Mouse (Mus musculus) testis, adult 2 months (tissue): ENCODE results near the gene Fam186b. TPM values are rescaled to one million over a fixed set of nuclear protein-coding genes. Genes with fewer than 3 reads are reported as not detected.

Source experiments
- H3K27ac ChIP-seq: fragments of 200-500 bp; 2 replicates; pipeline ENCODE4 v1.5.1; 2012; ENCODE audit warnings: low read depth, low read length; ENCODE audit not compliant: control insufficient read depth, insufficient read depth
- H3K27me3 ChIP-seq: fragments of 200-500 bp; 2 replicates; pipeline ENCODE4 v1.6.1; 2012; ENCODE audit warnings: mild to moderate bottlenecking, low read length, moderate library complexity; ENCODE audit not compliant: control insufficient read depth, insufficient read depth
- H3K36me3 ChIP-seq: fragments of 200-500 bp; 2 replicates; pipeline ENCODE4 v1.6.1; 2012; ENCODE audit warnings: mild to moderate bottlenecking, low read length; ENCODE audit not compliant: control insufficient read depth, insufficient read depth
- H3K4me1 ChIP-seq: fragments of 200-500 bp; 2 replicates; pipeline ENCODE4 v1.6.1; 2012; ENCODE audit warnings: low read length; ENCODE audit not compliant: control insufficient read depth, insufficient read depth
- H3K4me3 ChIP-seq: fragments of 200-500 bp; 2 replicates; pipeline ENCODE4 v1.5.1; 2012; ENCODE audit warnings: low read depth, mild to moderate bottlenecking, low read length, moderate library complexity, mixed read lengths; ENCODE audit not compliant: control insufficient read depth
- CTCF ChIP-seq: fragments of 200-500 bp; IDR thresholded peaks from 2 replicates; pipeline ENCODE4 v1.5.1; 2012; ENCODE audit warnings: low read depth, mild to moderate bottlenecking, inconsistent platforms, low read length, moderate library complexity; ENCODE audit not compliant: control insufficient read depth, insufficient read depth, insufficient replicate concordance
- POLR2A ChIP-seq: fragments of 200-500 bp; IDR thresholded peaks from 2 replicates; pipeline ENCODE4 v1.6.1; 2012; ENCODE audit warnings: low read depth, mild to moderate bottlenecking, inconsistent platforms, low read length, moderate library complexity; ENCODE audit not compliant: control insufficient read depth
- polyA plus RNA-seq: library from polyadenylated mRNA; depleted of rRNA; stranded (reverse); fragments of >200 nt; gene quantifications from 2 replicates; pipeline ENCODE4 v1.2.3, GENCODE M21; 2012

The Fam186b gene
- polyA plus RNA-seq, 1 experiment: 57.2 TPM

- no peaks in the 10 kb centered on the region for H3K27me3 ChIP-seq
- no peaks in the 10 kb centered on the region for H3K4me1 ChIP-seq
- H3K36me3 ChIP-seq: no peaks in the 10 kb centered on the region
- TF ChIP-seq POLR2A (no peak), CTCF (no peak)
- no peak overlapping the region for H3K4me3 ChIP-seq
- H3K27ac ChIP-seq: no peak overlapping the region
These were observed 62.0 kb downstream of the Fam186b start for GRCm38 (mm10) chr15:99233719-99234118.

- H3K27ac ChIP-seq: no peak overlapping the region
- TF ChIP-seq CTCF (no peak), POLR2A (no peak)
- no peak overlapping the region for H3K4me3 ChIP-seq
- no peaks in the 10 kb centered on the region for H3K36me3 ChIP-seq
- no peaks in the 10 kb centered on the region for H3K27me3 ChIP-seq
- H3K4me1 ChIP-seq: no peaks in the 10 kb centered on the region; the same call in 1 of the 2 replicates
These were observed 63.7 kb downstream of the Fam186b start for GRCm38 (mm10) chr15:99231998-99232397.

DNA sequence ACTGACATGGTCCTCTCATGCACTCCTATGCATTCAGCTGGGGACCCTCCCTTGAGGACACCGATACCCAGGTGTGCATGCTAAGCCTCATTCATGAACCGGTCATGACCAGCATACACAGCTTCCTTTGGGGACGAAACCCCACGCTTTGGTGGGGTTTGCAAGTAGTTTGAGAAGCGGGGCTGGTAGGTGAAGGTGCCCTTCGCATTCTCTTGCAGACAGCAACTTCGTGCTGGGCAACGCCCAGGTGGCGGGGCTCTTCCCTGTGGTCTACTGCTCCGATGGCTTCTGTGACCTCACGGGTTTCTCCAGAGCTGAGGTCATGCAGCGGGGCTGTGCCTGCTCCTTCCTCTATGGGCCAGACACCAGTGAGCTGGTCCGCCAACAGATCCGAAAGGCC, 69.6 kb downstream of the Fam186b start:
- H3K27me3 ChIP-seq: no peaks in the 10 kb centered on the region; the same call in 1 of the 2 replicates
- H3K4me3 ChIP-seq: no peak overlapping the region
- H3K4me1 ChIP-seq: peaks cover 19% of the 10 kb centered on the region

GRCm38 (mm10) chr15:99225081-99225810, 70.4 kb downstream of the Fam186b start:
- Histone ChIP-seq H3K27ac (no peak overlapping the region), H3K4me3 (peak overlapping the region; percentile 18; the same call in 1 of the 2 replicates), H3K27me3 (no peaks in the 10 kb centered on the region; the same call in 1 of the 2 replicates), H3K4me1 (peaks cover 19% of the 10 kb centered on the region), H3K36me3 (no peaks in the 10 kb centered on the region)
- TF ChIP-seq CTCF (no peak), POLR2A (no peak)

More for the DNA sequence above, 69.6 kb downstream of the Fam186b start:
- H3K36me3 ChIP-seq: no peaks in the 10 kb centered on the region
- no peak for TF ChIP-seq POLR2A
- no peak for TF ChIP-seq CTCF
- H3K27ac ChIP-seq: no peak overlapping the region

DNA sequence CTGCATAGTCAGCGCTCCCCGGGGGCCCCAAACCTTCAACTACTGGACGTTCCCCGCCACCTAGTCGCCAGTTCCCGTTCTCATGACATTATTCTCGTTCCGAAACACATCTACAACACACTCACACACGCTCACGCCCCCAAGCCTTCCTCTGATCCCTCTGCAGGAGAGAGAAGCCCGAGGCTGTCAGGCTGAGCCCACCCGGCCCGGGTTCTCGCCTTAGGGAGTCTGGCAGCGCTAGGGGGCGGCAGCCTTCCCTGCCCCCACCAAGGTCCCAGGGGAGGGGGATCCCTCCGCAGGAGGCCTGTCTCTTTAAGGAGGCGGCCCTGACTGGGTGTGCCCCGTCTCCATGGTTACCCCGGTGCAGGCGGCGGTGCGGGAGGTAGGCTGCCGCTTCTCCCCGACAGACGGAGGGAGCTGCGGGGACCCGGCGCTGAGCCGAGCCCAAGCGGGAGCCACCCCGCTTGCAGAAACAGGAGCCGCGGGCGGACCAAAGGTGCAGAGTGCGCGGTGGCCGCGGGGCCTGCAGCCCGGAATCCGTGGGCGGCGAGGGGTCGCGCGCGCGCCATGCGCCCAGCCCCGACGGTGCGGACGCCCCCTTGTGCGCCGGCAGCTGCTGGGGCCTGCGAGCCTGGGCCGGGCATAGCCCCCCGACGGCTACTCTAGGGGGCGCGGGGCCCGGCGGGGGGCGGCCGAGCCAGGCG, 71.3 kb downstream of the Fam186b start, which contains the start of gene Kcnh3:
Gene Kcnh3, plus strand, starts transcription at position 654 of the 704 bp plus-strand sequence.
- Histone ChIP-seq H3K27ac (no peak within 1 kb of the TSS), H3K36me3 (no peaks in the 10 kb centered on the region), H3K4me3 (peak within 1 kb of the TSS; percentile 75), H3K4me1 (peaks cover 19% of the 10 kb centered on the region), H3K27me3 (no peaks in the 10 kb centered on the region; the same call in 1 of the 2 replicates)
- TF ChIP-seq CTCF (no peak), POLR2A (no peak)

- peaks cover 19% of the 10 kb centered on the region for H3K4me1 ChIP-seq
- H3K27ac ChIP-seq: no peak overlapping the region
- peak overlapping the region; percentile 75 for H3K4me3 ChIP-seq
- no peak for TF ChIP-seq CTCF
- no peak for TF ChIP-seq POLR2A
- no peaks in the 10 kb centered on the region; the same call in 1 of the 2 replicates for H3K27me3 ChIP-seq
- H3K36me3 ChIP-seq: no peaks in the 10 kb centered on the region
These were observed 72.0 kb downstream of the Fam186b start for GRCm38 (mm10) chr15:99223585-99224207.

GRCm38 (mm10) chr15:99222794-99223584, 72.7 kb downstream of the Fam186b start:
- peaks cover 19% of the 10 kb centered on the region for H3K4me1 ChIP-seq
- no peak for TF ChIP-seq CTCF
- no peak for TF ChIP-seq POLR2A
- H3K36me3 ChIP-seq: no peaks in the 10 kb centered on the region
- no peak overlapping the region; the same call in 1 of the 2 replicates for H3K4me3 ChIP-seq
- H3K27me3 ChIP-seq: no peaks in the 10 kb centered on the region; the same call in 1 of the 2 replicates
- no peak overlapping the region for H3K27ac ChIP-seq
